Mouse (Mus musculus) MEL (cell line): ENCODE data around the gene Pik3c2b. TPM values are rescaled to one million over a fixed set of nuclear protein-coding genes. Genes with fewer than 3 reads are reported as not detected.

Source experiments
- DNase-seq: peaks from one replicate; pipeline ENCODE4 v3.0.0; 2011; ENCODE audit warnings: low read depth, low spot score
- H3K27ac ChIP-seq: 2 replicates; pipeline ENCODE4 v1.5.1; 2012; ENCODE audit warnings: low read depth, mild to moderate bottlenecking, control low read depth, low read length, moderate library complexity; ENCODE audit not compliant: control insufficient read depth
- H3K27me3 ChIP-seq, 2 experiments: fragments of 150-350 bp in 1 of 2; sonication (generic) in 1 of 2; 2 replicates each; pipeline ENCODE4 v1.6.1; 2012; ENCODE audit warnings: low read length in 2 of 2, mild to moderate bottlenecking in 2 of 2, improper control_type of control experiment in 1 of 2, moderate library complexity in 1 of 2; ENCODE audit not compliant: insufficient read depth in 2 of 2, control insufficient read depth in 1 of 2
- H3K36me3 ChIP-seq, 2 experiments: 2 replicates each; pipeline ENCODE4 v1.6.1; 2012 to 2014; ENCODE audit warnings: low read length in 2 of 2, improper control_type of control experiment in 1 of 2, inconsistent platforms in 1 of 2, mild to moderate bottlenecking in 1 of 2; ENCODE audit not compliant: insufficient read depth in 2 of 2, control insufficient read depth in 1 of 2
- H3K4me1 ChIP-seq, 2 experiments: fragments of 150-350 bp in 1 of 2; sonication (generic) in 1 of 2; 2 replicates each; pipeline ENCODE4 v1.6.1; 2012; ENCODE audit warnings: low read length in 2 of 2, improper control_type of control experiment in 1 of 2, mild to moderate bottlenecking in 1 of 2; ENCODE audit not compliant: insufficient read depth in 2 of 2, control insufficient read depth in 1 of 2
- H3K4me3 ChIP-seq, 2 experiments: fragments of 150-350 bp in 1 of 2; sonication (generic) in 1 of 2; 2 replicates each; pipeline ENCODE4 v1.5.1; 2012; ENCODE audit warnings: low read depth in 2 of 2, low read length in 2 of 2, mild to moderate bottlenecking in 2 of 2, moderate library complexity in 2 of 2, control low read depth in 1 of 2, improper control_type of control experiment in 1 of 2; ENCODE audit not compliant: control insufficient read depth in 1 of 2, insufficient read depth in 1 of 2
- H3K79me2 ChIP-seq: 2 replicates; pipeline ENCODE4 v1.6.1; 2012; ENCODE audit warnings: mild to moderate bottlenecking, low read length, moderate library complexity; ENCODE audit not compliant: control insufficient read depth, poor library complexity, insufficient read depth
- H3K9ac ChIP-seq: 2 replicates; pipeline ENCODE4 v1.6.1; 2012; ENCODE audit warnings: low read depth, mild to moderate bottlenecking, control low read depth, low read length, moderate library complexity; ENCODE audit not compliant: control insufficient read depth, poor library complexity, severe bottlenecking
- H3K9me3 ChIP-seq: fragments of 150-350 bp; sonication (generic); replicated peaks from 2 replicates; pipeline ENCODE4 v1.6.1; 2012; ENCODE audit warnings: mild to moderate bottlenecking, low read length, improper control_type of control experiment, moderate library complexity; ENCODE audit not compliant: insufficient read depth
- BHLHE40 ChIP-seq: IDR thresholded peaks from 2 replicates; pipeline ENCODE4 v1.6.1; 2012; ENCODE audit warnings: low read depth, mild to moderate bottlenecking, inconsistent platforms, low read length, improper control_type of control experiment, borderline replicate concordance
- CHD1 ChIP-seq: IDR thresholded peaks from 2 replicates; pipeline ENCODE4 v1.6.1; 2012; ENCODE audit warnings: low read depth, mild to moderate bottlenecking, inconsistent platforms, low read length, improper control_type of control experiment
- CHD2 ChIP-seq: IDR thresholded peaks from 2 replicates; pipeline ENCODE4 v1.6.1; 2011; ENCODE audit warnings: low read length, improper control_type of control experiment
- CTCF ChIP-seq, 3 experiments: IDR thresholded peaks in 2 of 3; conservative IDR thresholded peaks in 1 of 3; 2 replicates each; pipeline ENCODE4 v1.5.1; 2011 to 2012; ENCODE audit warnings: low read length in 3 of 3, low read depth in 2 of 3, mild to moderate bottlenecking in 2 of 3, improper control_type of control experiment in 1 of 3, inconsistent platforms in 1 of 3, mixed read lengths in 1 of 3, moderate library complexity in 1 of 3; ENCODE audit not compliant: control insufficient read depth in 1 of 3, insufficient read depth in 1 of 3, poor library complexity in 1 of 3, severe bottlenecking in 1 of 3
- E2F4 ChIP-seq: IDR thresholded peaks from 2 replicates; pipeline ENCODE4 v1.6.1; 2011; ENCODE audit warnings: low read depth, low read length, improper control_type of control experiment, borderline replicate concordance
- ELF1 ChIP-seq: IDR thresholded peaks from 2 replicates; pipeline ENCODE4 v1.6.1; 2014; ENCODE audit warnings: low read depth, mild to moderate bottlenecking, inconsistent platforms, low read length, improper control_type of control experiment, moderate library complexity
- EP300 ChIP-seq, 2 experiments: IDR thresholded peaks; 2 replicates each; pipeline ENCODE4 v1.6.1; 2011; ENCODE audit warnings: improper control_type of control experiment in 2 of 2, low read length in 2 of 2, low read depth in 1 of 2, mild to moderate bottlenecking in 1 of 2
- ETS1 ChIP-seq: IDR thresholded peaks from 2 replicates; pipeline ENCODE4 v1.6.1; 2012; ENCODE audit warnings: low read depth, mild to moderate bottlenecking, inconsistent platforms, low read length, improper control_type of control experiment, moderate library complexity
- GABPA ChIP-seq: IDR thresholded peaks from 2 replicates; pipeline ENCODE4 v1.6.1; 2012; ENCODE audit warnings: low read depth, mild to moderate bottlenecking, inconsistent platforms, low read length, improper control_type of control experiment, moderate library complexity
- GATA1 ChIP-seq: IDR thresholded peaks from 2 replicates; pipeline ENCODE4 v1.6.1; 2011; ENCODE audit warnings: low read depth, low read length, improper control_type of control experiment
- HCFC1 ChIP-seq: IDR thresholded peaks from 2 replicates; pipeline ENCODE4 v1.6.1; 2012; ENCODE audit warnings: low read depth, mild to moderate bottlenecking, inconsistent platforms, low read length, improper control_type of control experiment, moderate library complexity
- JUND ChIP-seq: IDR thresholded peaks from 2 replicates; pipeline ENCODE4 v1.6.1; 2011; ENCODE audit warnings: low read depth, mild to moderate bottlenecking, improper control_type of control experiment, low read length
- KAT2A ChIP-seq: conservative IDR thresholded peaks from 2 replicates; pipeline ENCODE4 v1.6.1; 2012; ENCODE audit warnings: low read depth, low read length, improper control_type of control experiment, inconsistent platforms
- MAFK ChIP-seq: IDR thresholded peaks from 2 replicates; pipeline ENCODE4 v1.6.1; 2011; ENCODE audit warnings: low read depth, mild to moderate bottlenecking, low read length, improper control_type of control experiment, borderline replicate concordance
- MAX ChIP-seq: IDR thresholded peaks from 2 replicates; pipeline ENCODE4 v1.6.1; 2011; ENCODE audit warnings: low read length, improper control_type of control experiment
- MAZ ChIP-seq: IDR thresholded peaks from 2 replicates; pipeline ENCODE4 v1.6.1; 2012; ENCODE audit warnings: low read depth, mild to moderate bottlenecking, inconsistent platforms, low read length, improper control_type of control experiment
- MEF2A ChIP-seq: IDR thresholded peaks from 2 replicates; pipeline ENCODE4 v1.6.1; 2014; ENCODE audit warnings: low read depth, mild to moderate bottlenecking, inconsistent platforms, low read length, improper control_type of control experiment; ENCODE audit not compliant: poor library complexity, insufficient replicate concordance, severe bottlenecking; ENCODE audit errors: extremely low read depth
- MXI1 ChIP-seq: IDR thresholded peaks from 2 replicates; pipeline ENCODE4 v1.6.1; 2011; ENCODE audit warnings: mild to moderate bottlenecking, low read depth, low read length, improper control_type of control experiment
- MYB ChIP-seq: IDR thresholded peaks from 2 replicates; pipeline ENCODE4 v1.6.1; 2011; ENCODE audit warnings: mild to moderate bottlenecking, low read depth, low read length, improper control_type of control experiment
- MYC ChIP-seq: IDR thresholded peaks from 2 replicates; pipeline ENCODE4 v1.6.1; 2011; ENCODE audit warnings: low read depth, mild to moderate bottlenecking, low read length, improper control_type of control experiment, moderate library complexity
- NELFE ChIP-seq: IDR thresholded peaks from 2 replicates; pipeline ENCODE4 v1.6.1; 2011; ENCODE audit warnings: low read depth, low read length, improper control_type of control experiment
- NRF1 ChIP-seq: IDR thresholded peaks from 2 replicates; pipeline ENCODE4 v1.6.1; 2014; ENCODE audit warnings: low read depth, mild to moderate bottlenecking, inconsistent platforms, low read length, improper control_type of control experiment, moderate library complexity; ENCODE audit not compliant: poor library complexity, insufficient read depth, severe bottlenecking
- POLR2A ChIP-seq, 2 experiments: IDR thresholded peaks; 2 replicates each; pipeline ENCODE4 v1.6.1; 2011 to 2012; ENCODE audit warnings: low read length in 2 of 2, mild to moderate bottlenecking in 2 of 2, control low read depth in 1 of 2, improper control_type of control experiment in 1 of 2, low read depth in 1 of 2, moderate library complexity in 1 of 2; ENCODE audit not compliant: control insufficient read depth in 1 of 2, insufficient read depth in 1 of 2, poor library complexity in 1 of 2
- POLR2AphosphoS2 ChIP-seq: IDR thresholded peaks from 2 replicates; pipeline ENCODE4 v1.6.1; 2011; ENCODE audit warnings: low read length, improper control_type of control experiment
- POLR2AphosphoS5 ChIP-seq: IDR thresholded peaks from 2 replicates; pipeline ENCODE4 v1.6.1; 2012; ENCODE audit warnings: low read depth, borderline replicate concordance, mild to moderate bottlenecking, inconsistent platforms, low read length, moderate library complexity, mixed read lengths
- RAD21 ChIP-seq: IDR thresholded peaks from 2 replicates; pipeline ENCODE4 v1.6.1; 2011; ENCODE audit warnings: mild to moderate bottlenecking, low read depth, low read length, improper control_type of control experiment
- RCOR1 ChIP-seq: IDR thresholded peaks from 2 replicates; pipeline ENCODE4 v1.6.1; 2012; ENCODE audit warnings: low read depth, mild to moderate bottlenecking, inconsistent platforms, low read length, improper control_type of control experiment
- SIN3A ChIP-seq: IDR thresholded peaks from 2 replicates; pipeline ENCODE4 v1.6.1; 2012; ENCODE audit warnings: low read length, improper control_type of control experiment, inconsistent platforms
- SMC3 ChIP-seq: IDR thresholded peaks from 2 replicates; pipeline ENCODE4 v1.6.1; 2011; ENCODE audit warnings: low read depth, low read length, improper control_type of control experiment
- TAL1 ChIP-seq: IDR thresholded peaks from 2 replicates; pipeline ENCODE4 v1.6.1; 2012; ENCODE audit warnings: mild to moderate bottlenecking, inconsistent platforms, low read length, moderate library complexity, mixed read lengths
- TBP ChIP-seq: IDR thresholded peaks from 2 replicates; pipeline ENCODE4 v1.8.0; 2011; ENCODE audit warnings: low read depth, low read length, improper control_type of control experiment
- TCF12 ChIP-seq: IDR thresholded peaks from 2 replicates; pipeline ENCODE4 v1.6.1; 2014; ENCODE audit warnings: low read depth, mild to moderate bottlenecking, inconsistent platforms, low read length, improper control_type of control experiment, moderate library complexity
- UBTF ChIP-seq: IDR thresholded peaks from 2 replicates; pipeline ENCODE4 v1.6.1; 2012; ENCODE audit warnings: low read depth, mild to moderate bottlenecking, inconsistent platforms, low read length, improper control_type of control experiment, moderate library complexity, borderline replicate concordance; ENCODE audit not compliant: insufficient read depth
- USF1 ChIP-seq: IDR thresholded peaks from 2 replicates; pipeline ENCODE4 v1.6.1; 2014; ENCODE audit warnings: low read depth, mild to moderate bottlenecking, inconsistent platforms, low read length, improper control_type of control experiment, moderate library complexity
- USF2 ChIP-seq, 2 experiments: IDR thresholded peaks; 2 replicates each; pipeline ENCODE4 v1.6.1; 2011 to 2012; ENCODE audit warnings: improper control_type of control experiment in 2 of 2, low read length in 2 of 2, borderline replicate concordance in 1 of 2, inconsistent platforms in 1 of 2, low read depth in 1 of 2, mild to moderate bottlenecking in 1 of 2; ENCODE audit not compliant: insufficient read depth in 1 of 2
- ZC3H11A ChIP-seq: IDR thresholded peaks from 2 replicates; pipeline ENCODE4 v1.6.1; 2012; ENCODE audit warnings: low read depth, mild to moderate bottlenecking, inconsistent platforms, low read length, improper control_type of control experiment
- ZMIZ1 ChIP-seq: IDR thresholded peaks from 2 replicates; pipeline ENCODE4 v1.6.1; 2012; ENCODE audit warnings: low read depth, mild to moderate bottlenecking, inconsistent platforms, low read length, improper control_type of control experiment, moderate library complexity
- ZNF384 ChIP-seq: IDR thresholded peaks from 2 replicates; pipeline ENCODE4 v1.6.1; 2012; ENCODE audit warnings: low read depth, mild to moderate bottlenecking, inconsistent platforms, low read length, improper control_type of control experiment
- polyA plus RNA-seq, 2 experiments: library from polyadenylated mRNA; stranded (reverse) in 1 of 2; unstranded in 1 of 2; fragments of >175 nt in 1 of 2; fragments of >200 nt in 1 of 2; gene quantifications; 2 replicates each; pipeline versions ENCODE4 v1.2.1 to v1.2.4; 2012; ENCODE audit warnings: low replicate concordance in 2 of 2, low read depth in 1 of 2; ENCODE audit not compliant: insufficient read length in 2 of 2, insufficient read depth in 1 of 2, missing spikeins in 1 of 2
- total RNA-seq: library from RNA; depleted of rRNA; stranded (reverse); fragments of 300-350 nt; gene quantifications from 2 replicates; pipeline ENCODE4 v1.2.3, GENCODE M21; 2012

The Pik3c2b gene
- total and polyA plus RNA-seq, 3 experiments: 2.9 to 3.2 TPM; not detected in 1

DNA sequence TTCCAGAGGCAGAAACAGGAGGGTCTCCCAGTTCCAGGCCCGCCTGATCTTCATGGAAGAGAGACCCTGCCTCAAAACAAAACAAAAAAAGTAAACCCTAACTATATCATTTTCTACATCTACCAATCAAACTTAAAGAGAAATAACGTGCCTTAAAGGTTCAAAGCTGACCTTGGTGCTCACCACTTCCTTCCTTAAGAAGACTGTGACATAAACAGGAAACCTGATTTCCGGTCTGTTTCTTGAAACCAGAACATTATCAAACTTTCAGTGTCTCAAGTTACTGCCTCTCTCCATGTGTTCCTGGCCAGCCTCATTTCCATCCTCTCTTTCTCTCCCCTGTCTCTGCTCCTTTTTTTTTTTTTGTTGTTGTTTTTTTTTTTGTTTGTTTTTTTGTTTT is 15.7 kb upstream of the Pik3c2b start:
- Histone ChIP-seq H3K27ac (peak overlapping the region; percentile 64), H3K79me2 (peaks cover 4% of the 10 kb centered on the region), H3K9ac (no peak overlapping the region), H3K36me3 (peaks cover 0 to 16% of the 10 kb centered on the region in 2 experiments; a peak in 2 of 4 replicates), H3K27me3 (no peaks in the 10 kb centered on the region), H3K9me3 (no peaks in the 10 kb centered on the region), H3K4me3 (no peak overlapping the region), H3K4me1 (peaks cover 5 to 29% of the 10 kb centered on the region in 2 experiments)
- peak; percentile 78 for DNase-seq
- TF ChIP-seq TAL1 (no peak), ZMIZ1 (no peak), SIN3A (no peak), SMC3 (no peak), USF1 (no peak), ZNF384 (no peak), GATA1 (0 out of 2 replicates have a peak, but pooled peaks have one; percentile 25), CHD1 (no peak), GABPA (no peak), HCFC1 (no peak), MAFK (no peak), MYC (no peak), RAD21 (no peak), MXI1 (no peak), JUND (no peak), TBP (no peak), EP300 (IDR thresholded peaks at IDR 0.05; ENCODE audit: low read depth in 1 of 2, low read length in 2 of 2) (peak; percentile 37 to 48; a peak in 3 of 4 replicates), NRF1 (no peak), ELF1 (no peak), UBTF (no peak), MAZ (no peak), NELFE (no peak), USF2 (IDR thresholded peaks at IDR 0.05; ENCODE audit: borderline replicate concordance in 1 of 2, insufficient read depth in 1 of 2, low read depth in 1 of 2, low read length in 2 of 2) (no peak), ETS1 (peak; percentile 60), CTCF (IDR thresholded peaks at IDR 0.05 in 2 of 3, conservative IDR thresholded peaks at IDR 0.05 in 1 of 3; ENCODE audit: control insufficient read depth in 1 of 3, insufficient read depth in 1 of 3, low read depth in 2 of 3, low read length in 3 of 3, poor library complexity in 1 of 3, severe bottlenecking in 1 of 3) (no peak), POLR2AphosphoS2 (no peak), BHLHE40 (peak; percentile 63; the same call in 1 of the 2 replicates), POLR2A (IDR thresholded peaks at IDR 0.05; ENCODE audit: control insufficient read depth in 1 of 2, insufficient read depth in 1 of 2, low read depth in 1 of 2, low read length in 2 of 2, poor library complexity in 1 of 2) (no peak), TCF12 (no peak), CHD2 (no peak), E2F4 (no peak), MEF2A (no peak), MYB (no peak), MAX (no peak), RCOR1 (peak; percentile 58), KAT2A (no peak), ZC3H11A (no peak), POLR2AphosphoS5 (no peak)
